Mouse (Mus musculus) neural tube, embryonic 15.5 days (tissue): Measurements from ENCODE around the gene Pcnx4. TPM values are rescaled to one million over a fixed set of nuclear protein-coding genes. Genes with fewer than 3 reads are reported as not detected.

ENCODE experiments used
- ATAC-seq: fragments of 200-750 bp; cut with Nextera tagmentation; 2 replicates; pipeline ENCODE4 v1.8.0; 2017; ENCODE audit warnings: mild to moderate bottlenecking, moderate TSS enrichment, moderate library complexity; ENCODE audit not compliant: low FRiP score
- H3K27ac ChIP-seq: fragments of 300-500 bp; sonication (generic); replicated peaks from 2 replicates; pipeline ENCODE4 v1.5.1; 2015; ENCODE audit warnings: mild to moderate bottlenecking, inconsistent platforms
- H3K27me3 ChIP-seq: fragments of 300-500 bp; sonication (generic); replicated peaks from 2 replicates; pipeline ENCODE4 v1.6.1; 2015; ENCODE audit warnings: inconsistent platforms
- H3K36me3 ChIP-seq: fragments of 300-500 bp; sonication (generic); 2 replicates; pipeline ENCODE4 v1.6.1; 2015; ENCODE audit warnings: inconsistent platforms
- H3K4me1 ChIP-seq: fragments of 300-500 bp; sonication (generic); 2 replicates; pipeline ENCODE4 v1.6.1; 2015; ENCODE audit warnings: inconsistent platforms
- H3K4me2 ChIP-seq: fragments of 300-500 bp; sonication (generic); 2 replicates; pipeline ENCODE4 v1.6.1; 2015; ENCODE audit warnings: inconsistent platforms, mild to moderate bottlenecking, moderate library complexity
- H3K4me3 ChIP-seq: fragments of 300-500 bp; sonication (generic); replicated peaks from 2 replicates; pipeline ENCODE4 v1.5.1; 2015; ENCODE audit warnings: mild to moderate bottlenecking, inconsistent platforms
- H3K9ac ChIP-seq: fragments of 300-500 bp; sonication (generic); replicated peaks from 2 replicates; pipeline ENCODE4 v1.6.1; 2015; ENCODE audit warnings: mild to moderate bottlenecking, inconsistent platforms
- H3K9me3 ChIP-seq: fragments of 300-500 bp; sonication (generic); replicated peaks from 2 replicates; pipeline ENCODE4 v1.6.1; 2016; ENCODE audit warnings: inconsistent platforms
- WGBS: fragments of 180-500 bp; shearing (Covaris S2); methylation state at CpG from one replicate; pipeline ENCODE4 v1.1.7; 2015; ENCODE audit warnings: mixed read lengths; 5-methylcytosine and 5-hydroxymethylcytosine counted together
- polyA plus RNA-seq: library from polyadenylated mRNA; unstranded; fragments of >200 nt; fragmentation: Nextera tagmentation; extraction: Ambion mirVana; gene quantifications from 2 replicates; pipeline ENCODE4 v1.2.1, GENCODE M21; 2015

The Pcnx4 gene
- 21.9 and 22.7 TPM in 2 replicates for polyA plus RNA-seq

GRCm38 (mm10) chr12:72536021-72536597 lies at the start of gene Pcnx4:
TSS of gene Pcnx4 (plus strand) at chr12:72536383.
- WGBS, result under 1% methylated on average over 44 of the region's 45 CpGs
- Histone ChIP-seq H3K4me1 (peaks cover 11% of the 10 kb centered on the region), H3K4me2 (peak within 1 kb of the TSS; percentile 60), H3K4me3 (peak within 1 kb of the TSS; percentile 74), H3K27ac (peak within 1 kb of the TSS; percentile 69), H3K27me3 (no peaks in the 10 kb centered on the region), H3K9me3 (no peaks in the 10 kb centered on the region), H3K9ac (peak within 1 kb of the TSS; percentile 62), H3K36me3 (no peaks in the 10 kb centered on the region)
- peak; percentile 99 for ATAC-seq

- Histone ChIP-seq H3K36me3 (no peaks in the 10 kb centered on the region), H3K27me3 (no peaks in the 10 kb centered on the region), H3K9me3 (no peaks in the 10 kb centered on the region), H3K4me3 (no peak overlapping the region), H3K4me2 (no peak overlapping the region), H3K4me1 (no peaks in the 10 kb centered on the region), H3K27ac (no peak overlapping the region), H3K9ac (no peak overlapping the region)
- no peak for ATAC-seq
- 89% methylated on average over 3 of the region's 3 CpGs for WGBS
Observed at GRCm38 (mm10) chr12:72487498-72487897, 48.7 kb upstream of the Pcnx4 start.

GRCm38 (mm10) chr12:72489995-72490394 lies 46.2 kb upstream of the Pcnx4 start:
- Histone ChIP-seq H3K27ac (no peak overlapping the region), H3K4me2 (no peak overlapping the region), H3K27me3 (no peaks in the 10 kb centered on the region), H3K4me1 (no peaks in the 10 kb centered on the region), H3K4me3 (no peak overlapping the region), H3K36me3 (no peaks in the 10 kb centered on the region), H3K9ac (no peak overlapping the region), H3K9me3 (no peaks in the 10 kb centered on the region)
- ATAC-seq, result no peak
- whole genome bisulfite sequencing, result 89% methylated on average over 3 of the region's 3 CpGs

GRCm38 (mm10) chr12:72491063-72491719 lies 45.0 kb upstream of the Pcnx4 start:
- no peak for ATAC-seq
- Histone ChIP-seq H3K27me3 (no peaks in the 10 kb centered on the region), H3K4me2 (no peak overlapping the region), H3K9me3 (no peaks in the 10 kb centered on the region), H3K4me3 (no peak overlapping the region), H3K36me3 (no peaks in the 10 kb centered on the region), H3K4me1 (no peaks in the 10 kb centered on the region), H3K27ac (no peak overlapping the region), H3K9ac (no peak overlapping the region)
- WGBS, result 70% methylated on average over 3 of the region's 3 CpGs

- 41% methylated on average over 12 of the region's 12 CpGs for WGBS
- no peak for ATAC-seq
Observed at GRCm38 (mm10) chr12:72496866-72497600, 39.1 kb upstream of the Pcnx4 start.

GRCm38 (mm10) chr12:72509606-72510005 lies 26.6 kb upstream of the Pcnx4 start:
- ATAC-seq, result no peak
- Histone ChIP-seq H3K4me3 (no peak overlapping the region), H3K27ac (no peak overlapping the region), H3K36me3 (no peaks in the 10 kb centered on the region), H3K4me2 (no peak overlapping the region), H3K4me1 (no peaks in the 10 kb centered on the region), H3K9me3 (no peaks in the 10 kb centered on the region), H3K9ac (no peak overlapping the region), H3K27me3 (no peaks in the 10 kb centered on the region)
- 50% methylated on average over 7 of the region's 7 CpGs for WGBS

More at GRCm38 (mm10) chr12:72496866-72497600, 39.1 kb upstream of the Pcnx4 start:
- H3K27me3 ChIP-seq, result no peaks in the 10 kb centered on the region
- H3K36me3 ChIP-seq, result no peaks in the 10 kb centered on the region
- H3K4me3 ChIP-seq, result no peak overlapping the region
- H3K4me1 ChIP-seq, result no peaks in the 10 kb centered on the region
- no peak overlapping the region for H3K4me2 ChIP-seq
- no peak overlapping the region for H3K9ac ChIP-seq
- H3K9me3 ChIP-seq, result no peaks in the 10 kb centered on the region
- H3K27ac ChIP-seq, result no peak overlapping the region

- Histone ChIP-seq H3K4me1 (peaks cover 9% of the 10 kb centered on the region), H3K9me3 (no peaks in the 10 kb centered on the region), H3K4me3 (no peak overlapping the region), H3K27ac (no peak overlapping the region), H3K36me3 (no peaks in the 10 kb centered on the region), H3K9ac (no peak overlapping the region), H3K27me3 (no peaks in the 10 kb centered on the region), H3K4me2 (no peak overlapping the region)
- no peak for ATAC-seq
- WGBS, result 55% methylated on average over 3 of the region's 3 CpGs
Observed at GRCm38 (mm10) chr12:72515446-72515845, 20.7 kb upstream of the Pcnx4 start.

- Histone ChIP-seq H3K36me3 (no peaks in the 10 kb centered on the region), H3K9me3 (no peaks in the 10 kb centered on the region), H3K4me2 (peak overlapping the region; percentile 47), H3K4me3 (peak overlapping the region; percentile 5; the same call in 1 of the 2 replicates), H3K27me3 (no peaks in the 10 kb centered on the region), H3K27ac (no peak overlapping the region), H3K9ac (no peak overlapping the region), H3K4me1 (peaks cover 9% of the 10 kb centered on the region)
- ATAC-seq, result no peak
- WGBS, result 26% methylated on average over 12 of the region's 12 CpGs
Observed at GRCm38 (mm10) chr12:72518114-72518728, 18.0 kb upstream of the Pcnx4 start.

- no peak overlapping the region for H3K4me3 ChIP-seq
- ATAC-seq, result no peak
- H3K27ac ChIP-seq, result no peak overlapping the region
- H3K4me2 ChIP-seq, result no peak overlapping the region
- 30% methylated on average over 9 of the region's 9 CpGs for WGBS
- H3K9me3 ChIP-seq, result no peaks in the 10 kb centered on the region
- no peak overlapping the region for H3K9ac ChIP-seq
- no peaks in the 10 kb centered on the region for H3K27me3 ChIP-seq
- H3K36me3 ChIP-seq, result no peaks in the 10 kb centered on the region
- H3K4me1 ChIP-seq, result peaks cover 9% of the 10 kb centered on the region
Observed at GRCm38 (mm10) chr12:72519352-72519751, 16.8 kb upstream of the Pcnx4 start.

- 73% methylated on average over 5 of the region's 5 CpGs for WGBS
- H3K4me2 ChIP-seq, result no peak overlapping the region
- no peak overlapping the region for H3K9ac ChIP-seq
- H3K36me3 ChIP-seq, result no peaks in the 10 kb centered on the region
- H3K27ac ChIP-seq, result no peak overlapping the region
- no peak overlapping the region for H3K4me3 ChIP-seq
- H3K9me3 ChIP-seq, result no peaks in the 10 kb centered on the region
- no peak for ATAC-seq
- no peaks in the 10 kb centered on the region for H3K27me3 ChIP-seq
- H3K4me1 ChIP-seq, result peaks cover 9% of the 10 kb centered on the region
Observed at GRCm38 (mm10) chr12:72519855-72520254, 16.3 kb upstream of the Pcnx4 start.

- WGBS, result 3% methylated on average over 2 of the region's 2 CpGs
- H3K27ac ChIP-seq, result no peak overlapping the region
- no peak overlapping the region for H3K9ac ChIP-seq
- H3K9me3 ChIP-seq, result no peaks in the 10 kb centered on the region
- H3K27me3 ChIP-seq, result no peaks in the 10 kb centered on the region
- H3K36me3 ChIP-seq, result no peaks in the 10 kb centered on the region
- H3K4me1 ChIP-seq, result peaks cover 9% of the 10 kb centered on the region
- H3K4me2 ChIP-seq, result no peak overlapping the region
- H3K4me3 ChIP-seq, result no peak overlapping the region
- no peak for ATAC-seq
Observed at GRCm38 (mm10) chr12:72520645-72521044, 15.5 kb upstream of the Pcnx4 start.
